Mouse (Mus musculus) G1E (cell line): Measurements from ENCODE around the gene Rsrc1. TPM values are rescaled to one million over a fixed set of nuclear protein-coding genes. Genes with fewer than 3 reads are reported as not detected.

ENCODE experiments used
- ATAC-seq: 2 replicates; pipeline ENCODE4 v1.8.0; 2016; ENCODE audit warnings: mild to moderate bottlenecking; ENCODE audit not compliant: insufficient number of reproducible peaks, poor library complexity, low FRiP score, severe bottlenecking; ENCODE audit errors: extremely low read depth
- DNase-seq: peaks from one replicate; pipeline ENCODE4 v3.0.0; 2012; ENCODE audit warnings: low spot score
- H3K27me3 ChIP-seq: 2 replicates; pipeline ENCODE4 v1.6.1; 2012; ENCODE audit warnings: mild to moderate bottlenecking, low read length, inconsistent platforms; ENCODE audit not compliant: insufficient read depth
- H3K36me3 ChIP-seq: replicated peaks from 2 replicates; pipeline ENCODE3; 2012; ENCODE audit warnings: mild to moderate bottlenecking, inconsistent platforms
- H3K4me1 ChIP-seq: 2 replicates; pipeline ENCODE4 v1.6.1; 2012; ENCODE audit warnings: low read depth, low read length, inconsistent platforms, mixed read lengths; ENCODE audit not compliant: insufficient read depth
- H3K4me3 ChIP-seq: 2 replicates; pipeline ENCODE4 v1.5.1; 2012; ENCODE audit warnings: low read depth, mild to moderate bottlenecking, inconsistent platforms, low read length, moderate library complexity, mixed read lengths
- H3K9me3 ChIP-seq: replicated peaks from 2 replicates; pipeline ENCODE4 v1.6.1; 2012; ENCODE audit warnings: inconsistent platforms
- CTCF ChIP-seq: IDR thresholded peaks from 2 replicates; pipeline ENCODE4 v1.5.1; 2012; ENCODE audit warnings: low read depth, low read length, inconsistent platforms, mixed read lengths
- GATA1 ChIP-seq: IDR thresholded peaks from 2 replicates; pipeline ENCODE4 v1.6.1; 2012; ENCODE audit warnings: borderline replicate concordance, low read length, inconsistent platforms, mixed read lengths
- GATA2 ChIP-seq: IDR thresholded peaks from 2 replicates; pipeline ENCODE4 v1.6.1; 2012; ENCODE audit warnings: low read depth, low read length, inconsistent platforms, borderline replicate concordance
- POLR2AphosphoS5 ChIP-seq: IDR thresholded peaks from 2 replicates; pipeline ENCODE4 v1.6.1; 2012; ENCODE audit warnings: low read depth, low read length, inconsistent platforms; ENCODE audit not compliant: insufficient replicate concordance
- TAL1 ChIP-seq: conservative IDR thresholded peaks from 2 replicates; pipeline ENCODE4 v1.6.1; 2012; ENCODE audit warnings: low read depth, low read length, inconsistent platforms, mixed read lengths
- polyA plus RNA-seq: library from polyadenylated mRNA; stranded (reverse); fragments of >175 nt; gene quantifications from 2 replicates; pipeline ENCODE4 v1.2.3, GENCODE M21; 2012
- total RNA-seq, 2 experiments: library from RNA; stranded (forward) in 1 of 2; stranded (reverse) in 1 of 2; fragments of 200-1000 nt in 1 of 2; fragments of >200 nt in 1 of 2; fragmentation: Nextera tagmentation in 1 of 2; gene quantifications; 2 replicates each; pipeline ENCODE4 v1.2.3; 2014 to 2017

The Rsrc1 gene
- total and polyA plus RNA-seq, 3 experiments, result 21.9 to 63.7 (median 43.0) TPM

- Histone ChIP-seq H3K4me3 (no peak overlapping the region), H3K4me1 (no peaks in the 10 kb centered on the region), H3K9me3 (peaks cover 4% of the 10 kb centered on the region), H3K27me3 (no peaks in the 10 kb centered on the region), H3K36me3 (peaks cover 2% of the 10 kb centered on the region)
- TF ChIP-seq CTCF, result no peak
- ATAC-seq (no peak), DNase-seq (no peak)
Measured at GRCm38 (mm10) chr3:67132521-67132920, 151.3 kb downstream of the Rsrc1 start.

- no peak for TF ChIP-seq GATA1
- no peak for TF ChIP-seq CTCF
- TF ChIP-seq GATA2, result no peak
- TF ChIP-seq TAL1, result no peak
- no peak for TF ChIP-seq POLR2AphosphoS5
- ATAC-seq (no peak), DNase-seq (no peak)
- H3K36me3 ChIP-seq, result no peaks in the 10 kb centered on the region
- no peaks in the 10 kb centered on the region for H3K4me1 ChIP-seq
- no peaks in the 10 kb centered on the region for H3K27me3 ChIP-seq
- no peak overlapping the region for H3K4me3 ChIP-seq
- H3K9me3 ChIP-seq, result no peaks in the 10 kb centered on the region
Measured at GRCm38 (mm10) chr3:67135749-67136375, 154.7 kb downstream of the Rsrc1 start.

GRCm38 (mm10) chr3:67144952-67145351 lies 163.8 kb downstream of the Rsrc1 start:
- H3K27me3 ChIP-seq, result no peaks in the 10 kb centered on the region
- H3K9me3 ChIP-seq, result no peaks in the 10 kb centered on the region
- TF ChIP-seq GATA2 (no peak), GATA1 (no peak), POLR2AphosphoS5 (no peak), CTCF (no peak), TAL1 (no peak)
- no peaks in the 10 kb centered on the region for H3K4me1 ChIP-seq
- ATAC-seq (no peak), DNase-seq (no peak)
- no peak overlapping the region for H3K4me3 ChIP-seq
- H3K36me3 ChIP-seq, result peaks cover 3% of the 10 kb centered on the region

- no peaks in the 10 kb centered on the region for H3K4me1 ChIP-seq
- peaks cover 3% of the 10 kb centered on the region for H3K36me3 ChIP-seq
- DNase-seq, result no peak
- no peak overlapping the region for H3K4me3 ChIP-seq
- no peak for TF ChIP-seq GATA2
- no peak for TF ChIP-seq POLR2AphosphoS5
- TF ChIP-seq TAL1, result no peak
- no peaks in the 10 kb centered on the region for H3K9me3 ChIP-seq
- ATAC-seq, result no peak
- H3K27me3 ChIP-seq, result no peaks in the 10 kb centered on the region
Measured at GRCm38 (mm10) chr3:67146280-67146679, 165.1 kb downstream of the Rsrc1 start.

GRCm38 (mm10) chr3:67147246-67147645 lies 166.1 kb downstream of the Rsrc1 start:
- H3K4me1 ChIP-seq, result no peaks in the 10 kb centered on the region
- H3K27me3 ChIP-seq, result no peaks in the 10 kb centered on the region
- no peaks in the 10 kb centered on the region for H3K9me3 ChIP-seq
- TF ChIP-seq TAL1 (no peak), GATA2 (no peak), POLR2AphosphoS5 (no peak), CTCF (no peak), GATA1 (no peak)
- ATAC-seq (no peak), DNase-seq (no peak)
- H3K4me3 ChIP-seq, result no peak overlapping the region
- peaks cover 3% of the 10 kb centered on the region for H3K36me3 ChIP-seq

- no peak overlapping the region for H3K4me3 ChIP-seq
- no peak for TF ChIP-seq GATA1
- TF ChIP-seq POLR2AphosphoS5, result no peak
- no peak for TF ChIP-seq GATA2
- TF ChIP-seq TAL1, result no peak
- TF ChIP-seq CTCF, result no peak
- ATAC-seq, result no peak
- DNase-seq, result no peak
- no peaks in the 10 kb centered on the region for H3K36me3 ChIP-seq
- no peaks in the 10 kb centered on the region for H3K9me3 ChIP-seq
- H3K4me1 ChIP-seq, result no peaks in the 10 kb centered on the region
- no peaks in the 10 kb centered on the region for H3K27me3 ChIP-seq
Measured at GRCm38 (mm10) chr3:67197179-67197578, 216.0 kb downstream of the Rsrc1 start.

GRCm38 (mm10) chr3:67213047-67213457 lies 231.9 kb downstream of the Rsrc1 start:
- TF ChIP-seq CTCF, result no peak
- TF ChIP-seq GATA2, result no peak
- TF ChIP-seq POLR2AphosphoS5, result no peak
- TF ChIP-seq GATA1, result no peak
- no peak for TF ChIP-seq TAL1
- H3K27me3 ChIP-seq, result no peaks in the 10 kb centered on the region
- no peaks in the 10 kb centered on the region for H3K9me3 ChIP-seq
- H3K4me1 ChIP-seq, result no peaks in the 10 kb centered on the region
- DNase-seq (no peak), ATAC-seq (no peak)
- H3K36me3 ChIP-seq, result no peaks in the 10 kb centered on the region
- no peak overlapping the region for H3K4me3 ChIP-seq
